Mouse (Mus musculus): ENCODE data around the gene Foxc2.
"Not testable (repeated sequence)": the region's sequence is repeated elsewhere in the genome, so short reads cannot be mapped to it uniquely, and the experiment has no call there.

The Foxc2 gene

DNA sequence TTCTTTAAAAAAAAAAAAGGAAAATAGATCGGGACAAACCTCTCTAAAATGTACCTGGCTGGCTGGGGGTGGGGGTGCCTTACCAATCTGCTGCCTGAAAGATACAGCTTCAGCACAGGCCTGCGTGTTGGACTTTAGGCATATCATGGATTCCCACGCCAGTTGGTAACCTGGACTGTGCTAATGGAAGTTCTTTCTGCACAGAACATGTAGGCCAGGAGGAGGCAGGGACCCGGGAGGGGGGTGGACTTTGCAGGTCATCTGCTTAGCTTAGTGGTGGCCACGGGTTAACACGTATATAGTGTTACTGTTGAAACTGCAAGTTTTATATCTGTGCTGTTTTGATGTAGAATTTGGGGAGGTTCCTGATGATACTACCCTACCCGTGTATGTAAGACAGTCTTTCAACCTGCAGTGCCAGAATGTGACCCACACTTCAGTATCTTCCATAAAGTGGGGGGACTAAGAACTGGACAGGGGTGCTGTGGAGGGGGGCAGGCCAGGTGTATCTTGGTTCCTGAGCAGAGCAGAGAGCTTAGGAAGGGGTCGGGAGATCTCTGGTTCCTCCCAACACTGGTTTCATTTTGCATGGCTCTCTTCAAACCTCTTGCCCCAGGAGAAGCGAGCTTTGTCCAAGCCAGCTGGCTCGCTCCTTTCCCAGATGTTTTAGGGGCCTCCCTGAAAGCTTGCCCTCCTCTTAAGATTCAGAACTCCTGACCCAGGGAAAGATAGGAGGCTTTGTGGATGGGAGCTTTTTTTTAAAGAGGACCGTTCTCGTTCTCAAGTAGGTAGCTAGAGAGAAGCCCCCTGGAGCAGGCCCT is 3.9 kb downstream of the Foxc2 start:
- no peak for DNase-seq (ENCODE audit: low read depth, low spot score)

- no peak for DNase-seq (ENCODE audit: low read depth, low spot score)
Observed at GRCm38 (mm10) chr8:121120456-121121419, 4.8 kb downstream of the Foxc2 start.

DNA sequence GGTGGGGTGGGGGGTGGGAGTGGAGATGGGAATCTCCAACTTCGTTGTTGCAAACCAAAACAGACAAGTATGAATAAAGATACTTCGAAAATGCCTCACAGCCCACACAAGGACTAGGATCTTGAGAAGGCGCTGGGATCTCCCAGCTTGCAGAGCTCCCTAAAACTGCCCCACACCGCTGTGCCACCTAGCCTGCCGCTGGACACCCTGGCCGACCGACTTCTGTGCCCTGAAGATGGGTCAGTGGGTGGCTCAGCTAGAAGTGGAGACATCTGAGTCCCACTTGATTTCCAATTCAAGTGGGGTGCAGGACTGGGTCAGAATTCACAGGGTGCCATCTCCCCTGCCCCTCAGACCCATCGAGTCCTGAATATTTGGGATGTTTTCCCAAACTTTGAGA is 5.7 kb downstream of the Foxc2 start:
- no peak for DNase-seq (ENCODE audit: low read depth, low spot score)

DNA sequence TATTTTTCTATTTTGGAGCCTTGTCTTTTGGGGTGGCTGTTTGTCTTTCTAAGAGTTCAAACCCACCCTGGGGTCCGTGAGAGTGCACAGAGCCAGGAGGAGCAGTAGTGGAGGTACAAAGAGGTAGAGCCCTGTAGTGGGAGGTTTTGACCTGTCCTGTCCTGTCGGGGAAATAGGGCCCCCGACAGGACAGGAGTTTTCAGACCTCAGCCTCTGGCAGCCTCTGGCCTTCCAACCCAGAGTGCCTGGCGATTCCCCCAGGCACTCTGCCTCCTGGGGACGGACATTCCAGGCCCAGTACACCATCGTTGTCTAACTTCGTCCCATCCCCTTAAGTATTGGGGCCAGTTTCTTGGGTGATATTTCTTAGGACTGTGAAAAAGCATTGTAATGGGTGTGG is 6.4 kb downstream of the Foxc2 start:
- no peak for DNase-seq (ENCODE audit: low read depth, low spot score)

DNA sequence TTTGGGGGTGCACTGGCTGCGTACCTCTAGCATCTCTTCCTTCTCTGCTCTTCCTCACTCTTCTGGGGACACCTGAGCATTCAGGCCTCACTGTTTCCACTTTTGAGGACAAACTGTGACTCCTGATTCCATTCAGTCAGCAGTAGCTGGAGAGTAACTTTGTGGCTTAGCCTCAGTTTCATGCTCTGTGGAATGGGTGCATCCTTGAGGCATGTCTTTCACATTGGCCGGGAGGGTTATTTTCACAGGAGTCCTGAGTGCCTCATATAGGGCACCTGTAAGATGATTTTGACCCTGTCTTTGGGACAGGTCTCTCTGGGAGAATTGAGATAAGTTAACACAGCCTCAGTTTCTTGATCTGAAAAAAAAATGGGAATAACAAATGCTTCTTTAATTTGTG is 7.1 kb downstream of the Foxc2 start:
- DNase-seq (ENCODE audit: low read depth, low spot score): no peak

DNA sequence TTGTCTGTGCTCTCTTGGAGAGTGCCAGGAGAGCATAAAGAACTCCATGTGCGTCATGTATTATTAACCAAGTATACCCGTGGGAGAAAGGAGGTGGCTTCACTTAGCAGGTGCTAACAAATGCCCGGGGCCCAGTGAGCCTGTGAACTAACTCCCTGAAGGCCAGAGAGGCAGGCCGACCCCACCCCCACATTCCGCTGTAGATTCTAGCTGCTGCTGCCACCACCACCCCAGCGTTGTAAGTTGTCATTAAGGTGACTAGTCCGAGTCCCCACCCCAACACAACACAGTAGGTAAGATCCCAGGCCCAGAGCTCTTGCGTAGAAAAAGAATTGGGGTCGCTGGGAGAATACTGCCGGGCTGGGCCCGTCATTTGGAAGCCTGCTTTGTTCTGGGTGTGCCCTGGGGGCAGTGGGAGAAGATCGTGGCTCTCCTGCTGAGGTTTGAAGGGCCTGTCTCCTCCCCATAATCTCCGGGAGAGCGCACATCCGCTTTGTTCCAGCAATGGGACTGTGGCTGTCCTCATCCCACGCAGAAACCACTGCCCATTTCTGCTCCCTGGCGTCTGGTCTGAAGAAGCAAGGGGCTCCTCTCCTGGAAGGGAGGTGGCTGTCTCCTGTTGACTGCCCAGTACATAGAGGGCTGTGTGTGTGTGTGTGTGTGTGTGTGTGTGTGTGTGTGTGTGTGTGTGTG is 8.7 kb downstream of the Foxc2 start:
- DNase-seq (ENCODE audit: low read depth, low spot score): no peak

GRCm38 (mm10) chr8:121125311-121125876 is 9.4 kb downstream of the Foxc2 start:
- peak; percentile 21 for DNase-seq (ENCODE audit: low read depth, low spot score)

- no peak for DNase-seq (ENCODE audit: low read depth, low spot score)
Observed at GRCm38 (mm10) chr8:121126191-121126590, 10.2 kb downstream of the Foxc2 start.

DNA sequence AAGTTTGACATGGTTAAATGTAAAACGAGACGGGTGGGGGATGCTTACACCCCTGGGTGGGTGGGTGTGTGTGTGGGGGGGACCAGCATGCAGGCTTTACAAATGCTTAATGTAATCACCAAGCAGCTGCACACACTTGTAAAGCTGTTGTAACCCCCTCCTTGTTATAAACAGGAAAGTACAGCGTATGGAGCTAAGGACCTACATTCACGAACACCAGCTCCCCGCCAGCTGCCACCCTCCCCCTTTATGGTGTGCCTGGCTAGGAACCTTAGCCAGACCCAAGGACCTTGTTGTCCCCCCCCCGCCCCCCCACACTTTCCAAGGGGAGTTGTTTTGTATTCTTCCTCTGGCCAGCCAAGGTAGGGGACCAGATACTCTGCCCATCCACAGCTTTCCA is 10.7 kb downstream of the Foxc2 start:
- no peak for DNase-seq (ENCODE audit: low read depth, low spot score)

GRCm38 (mm10) chr8:121127291-121127701 is 11.3 kb downstream of the Foxc2 start:
- no peak for DNase-seq (ENCODE audit: low read depth, low spot score)

GRCm38 (mm10) chr8:121127756-121128375 is 11.9 kb downstream of the Foxc2 start, which contains the start of gene Foxl1:
TSS of gene Foxl1 (plus strand) at chr8:121127940.
- DNase-seq (ENCODE audit: low read depth, low spot score): no peak

GRCm38 (mm10) chr8:121128531-121129264 is 12.7 kb downstream of the Foxc2 start:
- DNase-seq (ENCODE audit: low read depth, low spot score): no peak

DNA sequence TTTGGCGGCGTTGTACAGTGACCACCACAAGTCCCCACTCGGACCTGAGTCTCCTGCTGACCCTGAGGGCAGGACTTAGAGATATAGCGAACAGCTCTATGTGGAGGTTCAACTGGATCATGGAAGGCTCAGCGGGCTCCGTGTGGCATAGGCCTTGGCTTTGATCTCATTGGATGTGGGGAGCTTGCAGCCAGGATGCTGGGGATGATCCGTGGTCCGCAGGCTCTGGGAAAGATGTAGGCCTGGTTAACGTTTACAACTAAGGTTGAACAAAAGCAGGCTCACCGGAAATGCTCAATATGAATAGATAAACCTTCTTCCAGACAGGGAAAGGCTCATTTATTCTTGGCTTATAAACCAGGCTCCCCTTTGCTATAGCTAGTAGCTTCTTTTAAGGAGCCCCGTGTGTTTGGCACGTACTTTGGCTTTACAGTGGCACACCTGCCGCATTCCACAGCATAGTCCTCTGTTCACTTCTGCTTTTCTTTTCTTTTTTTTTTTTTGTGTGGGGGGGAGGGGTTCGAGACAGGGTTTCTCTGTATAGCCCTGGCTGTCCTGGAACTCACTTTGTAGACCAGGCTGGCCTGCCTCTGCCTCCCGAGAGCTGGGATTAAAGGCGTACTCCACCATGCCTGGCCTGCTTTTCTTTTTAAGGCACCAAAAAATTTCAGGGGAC is 13.4 kb downstream of the Foxc2 start:
- no peak for DNase-seq (ENCODE audit: low read depth, low spot score)

DNA sequence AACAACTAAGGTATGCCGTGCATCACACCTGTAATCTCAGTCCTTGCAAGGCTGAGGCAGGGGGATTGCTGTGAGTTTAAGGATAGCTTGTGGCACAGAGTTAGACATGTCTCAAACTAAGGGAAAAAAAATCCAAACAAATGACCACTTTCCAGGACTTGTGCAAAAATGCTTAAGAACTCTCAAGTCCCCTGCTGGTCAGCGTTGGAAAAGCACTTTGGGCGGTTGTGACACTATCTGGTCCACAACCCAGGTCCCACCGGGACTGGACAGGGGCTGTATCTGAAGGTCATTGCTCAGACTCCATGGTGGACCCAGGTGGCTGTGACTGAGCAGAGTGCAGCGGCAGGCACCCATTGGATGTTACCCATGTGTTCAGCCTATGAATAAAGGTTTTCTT is 14.6 kb downstream of the Foxc2 start:
- no peak for DNase-seq (ENCODE audit: low read depth, low spot score)

GRCm38 (mm10) chr8:121132961-121133513 is 17.1 kb downstream of the Foxc2 start:
- DNase-seq (ENCODE audit: low read depth, low spot score): no peak

DNA sequence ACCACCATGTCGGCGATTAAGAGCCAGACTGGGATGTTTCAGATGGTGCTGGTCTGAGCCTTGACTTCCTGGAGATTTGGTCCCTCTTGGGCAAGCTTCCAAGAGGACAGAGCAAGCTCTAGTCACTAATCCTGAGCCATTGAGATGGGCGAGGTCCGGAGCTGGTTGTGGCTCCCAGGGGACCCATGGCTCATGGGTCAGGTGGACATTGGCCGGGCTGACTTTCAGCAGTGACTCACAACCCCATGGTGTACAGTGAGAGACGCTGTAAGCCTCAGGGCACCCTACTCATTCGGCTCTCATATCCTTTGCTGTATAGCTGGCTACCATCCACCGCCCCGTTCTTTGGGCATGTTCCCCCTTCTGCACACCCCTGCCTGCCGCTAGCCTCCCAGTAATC is 18.1 kb downstream of the Foxc2 start:
- DNase-seq (ENCODE audit: low read depth, low spot score): no peak

GRCm38 (mm10) chr8:121134512-121134911 is 18.5 kb downstream of the Foxc2 start:
- DNase-seq (ENCODE audit: low read depth, low spot score): no peak

DNA sequence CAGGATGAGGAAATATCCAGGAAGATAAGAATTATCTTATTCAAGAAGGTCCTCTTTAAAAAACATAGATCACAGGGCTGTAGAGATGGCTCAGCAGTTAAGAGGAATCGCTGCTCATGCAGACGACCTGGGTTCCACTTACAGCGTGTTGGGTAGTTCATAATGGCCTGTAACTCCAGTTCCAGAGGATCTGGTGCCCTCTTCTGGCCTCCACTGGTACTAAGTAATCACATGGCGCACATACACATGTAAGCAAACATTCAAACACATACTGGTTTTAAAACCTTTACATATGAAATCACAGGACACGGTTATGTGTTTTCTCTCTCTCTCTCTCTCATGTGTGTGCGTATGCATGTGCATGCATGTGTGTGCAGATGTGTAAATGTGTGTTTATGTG is 20.9 kb downstream of the Foxc2 start:
- DNase-seq (ENCODE audit: low read depth, low spot score): no peak

GRCm38 (mm10) chr8:121145457-121146134 is 29.6 kb downstream of the Foxc2 start:
- not testable (repeated sequence) for DNase-seq (ENCODE audit: low read depth, low spot score)

All from skeletal muscle tissue, adult 2 months (tissue).